Mouse (Mus musculus): ENCODE results near the gene Serpina3a. TPM values are rescaled to one million over a fixed set of nuclear protein-coding genes. Genes with fewer than 3 reads are reported as not detected.
A peak's percentile ranks its signal among the peaks of the same experiment; 100 is the strongest.

Gene Serpina3a
- polyA plus RNA-seq, 1 experiment from 2014 or later: 0.09 TPM

- H3K36me3 ChIP-seq (replicated peaks): no peaks in the 10 kb centered on the region
- H3K27ac ChIP-seq (replicated peaks): peak overlapping the region; percentile 38; the same call in 1 of the 2 replicates
- no peak overlapping the region for H3K4me2 ChIP-seq
- H3K4me3 ChIP-seq (replicated peaks): no peak overlapping the region
- H3K4me1 ChIP-seq (replicated peaks): 0 out of 2 replicates have a peak, but pooled peaks cover 10% of the 10 kb centered on the region
- no peaks in the 10 kb centered on the region for H3K9me3 ChIP-seq (replicated peaks)
- no peaks in the 10 kb centered on the region for H3K27me3 ChIP-seq
- no peak overlapping the region for H3K9ac ChIP-seq
- ATAC-seq (ENCODE audit: insufficient read depth): peak; percentile 70
Measured at GRCm38 (mm10) chr12:104106919-104107318, 5.6 kb upstream of the Serpina3a start.

GRCm38 (mm10) chr12:104108507-104108906 lies 4.0 kb upstream of the Serpina3a start:
- H3K4me2 ChIP-seq: no peak overlapping the region
- no peaks in the 10 kb centered on the region for H3K27me3 ChIP-seq
- H3K4me3 ChIP-seq (replicated peaks): no peak overlapping the region
- H3K9me3 ChIP-seq (replicated peaks): no peaks in the 10 kb centered on the region
- H3K9ac ChIP-seq: no peak overlapping the region
- no peaks in the 10 kb centered on the region for H3K36me3 ChIP-seq (replicated peaks)
- WGBS (ENCODE audit: insufficient replicate concordance): 51% methylated on average over 2 of the region's 2 CpGs
- no peak for ATAC-seq (ENCODE audit: insufficient read depth)
- H3K4me1 ChIP-seq (replicated peaks): 0 out of 2 replicates have a peak, but pooled peaks cover 10% of the 10 kb centered on the region
- no peak overlapping the region for H3K27ac ChIP-seq (replicated peaks)

- no peak for ATAC-seq (ENCODE audit: insufficient read depth)
- no peak overlapping the region for H3K9ac ChIP-seq
- no peak overlapping the region for H3K27ac ChIP-seq (replicated peaks)
- 43% methylated on average over 3 of the region's 3 CpGs for WGBS (ENCODE audit: insufficient replicate concordance)
- H3K4me3 ChIP-seq (replicated peaks): no peak overlapping the region
- H3K36me3 ChIP-seq (replicated peaks): no peaks in the 10 kb centered on the region
- no peak overlapping the region for H3K4me2 ChIP-seq
- no peaks in the 10 kb centered on the region for H3K9me3 ChIP-seq (replicated peaks)
- no peaks in the 10 kb centered on the region for H3K27me3 ChIP-seq
- no peaks in the 10 kb centered on the region for H3K4me1 ChIP-seq (replicated peaks)
Measured at GRCm38 (mm10) chr12:104114921-104115579, 2.5 kb downstream of the Serpina3a start.

- H3K9ac ChIP-seq: no peak overlapping the region
- ATAC-seq (ENCODE audit: insufficient read depth): no peak
Measured at GRCm38 (mm10) chr12:104123097-104123496, 10.6 kb downstream of the Serpina3a start.

GRCm38 (mm10) chr12:104123996-104124395 lies 11.5 kb downstream of the Serpina3a start:
- Histone ChIP-seq H3K9me3 (replicated peaks) (no peaks in the 10 kb centered on the region), H3K36me3 (replicated peaks) (no peaks in the 10 kb centered on the region), H3K4me2 (no peak overlapping the region), H3K4me1 (replicated peaks) (no peaks in the 10 kb centered on the region), H3K27ac (replicated peaks) (no peak overlapping the region), H3K4me3 (replicated peaks) (no peak overlapping the region), H3K9ac (no peak overlapping the region), H3K27me3 (no peaks in the 10 kb centered on the region)
- no peak for ATAC-seq (ENCODE audit: insufficient read depth)
- 52% methylated on average over 2 of the region's 2 CpGs for WGBS (ENCODE audit: insufficient replicate concordance)

More at GRCm38 (mm10) chr12:104123097-104123496, 10.6 kb downstream of the Serpina3a start:
- H3K4me2 ChIP-seq: no peak overlapping the region
- H3K27me3 ChIP-seq: no peaks in the 10 kb centered on the region
- H3K4me3 ChIP-seq (replicated peaks): no peak overlapping the region
- whole genome bisulfite sequencing (ENCODE audit: insufficient replicate concordance): 28% methylated on average over 1 of the region's 1 CpGs
- no peaks in the 10 kb centered on the region for H3K36me3 ChIP-seq (replicated peaks)
- H3K4me1 ChIP-seq (replicated peaks): no peaks in the 10 kb centered on the region
- no peaks in the 10 kb centered on the region for H3K9me3 ChIP-seq (replicated peaks)
- no peak overlapping the region for H3K27ac ChIP-seq (replicated peaks)

GRCm38 (mm10) chr12:104125021-104125560 lies 12.6 kb downstream of the Serpina3a start:
- H3K27ac ChIP-seq (replicated peaks): no peak overlapping the region
- 61% methylated on average over 5 of the region's 5 CpGs for WGBS (ENCODE audit: insufficient replicate concordance)

GRCm38 (mm10) chr12:104127696-104128095 lies 15.2 kb downstream of the Serpina3a start, which contains the start of gene Serpina3b:
TSS of gene Serpina3b (plus strand) at chr12:104127996.
- no peaks in the 10 kb centered on the region for H3K36me3 ChIP-seq (replicated peaks)
- no peak within 1 kb of the TSS for H3K4me3 ChIP-seq (replicated peaks)
- no peaks in the 10 kb centered on the region for H3K9me3 ChIP-seq (replicated peaks)
- 46% methylated on average over 5 of the region's 5 CpGs for WGBS (ENCODE audit: insufficient replicate concordance)
- H3K4me1 ChIP-seq (replicated peaks): no peaks in the 10 kb centered on the region
- no peak within 1 kb of the TSS for H3K4me2 ChIP-seq
- no peak within 1 kb of the TSS for H3K9ac ChIP-seq
- ATAC-seq (ENCODE audit: insufficient read depth): no peak
- no peak within 1 kb of the TSS for H3K27ac ChIP-seq (replicated peaks)
- no peaks in the 10 kb centered on the region for H3K27me3 ChIP-seq

More at GRCm38 (mm10) chr12:104125021-104125560, 12.6 kb downstream of the Serpina3a start:
- no peak overlapping the region for H3K4me3 ChIP-seq (replicated peaks)
- no peaks in the 10 kb centered on the region for H3K4me1 ChIP-seq (replicated peaks)
- ATAC-seq (ENCODE audit: insufficient read depth): no peak
- no peaks in the 10 kb centered on the region for H3K27me3 ChIP-seq
- H3K4me2 ChIP-seq: no peak overlapping the region
- H3K9ac ChIP-seq: no peak overlapping the region
- H3K9me3 ChIP-seq (replicated peaks): no peaks in the 10 kb centered on the region
- no peaks in the 10 kb centered on the region for H3K36me3 ChIP-seq (replicated peaks)

DNA sequence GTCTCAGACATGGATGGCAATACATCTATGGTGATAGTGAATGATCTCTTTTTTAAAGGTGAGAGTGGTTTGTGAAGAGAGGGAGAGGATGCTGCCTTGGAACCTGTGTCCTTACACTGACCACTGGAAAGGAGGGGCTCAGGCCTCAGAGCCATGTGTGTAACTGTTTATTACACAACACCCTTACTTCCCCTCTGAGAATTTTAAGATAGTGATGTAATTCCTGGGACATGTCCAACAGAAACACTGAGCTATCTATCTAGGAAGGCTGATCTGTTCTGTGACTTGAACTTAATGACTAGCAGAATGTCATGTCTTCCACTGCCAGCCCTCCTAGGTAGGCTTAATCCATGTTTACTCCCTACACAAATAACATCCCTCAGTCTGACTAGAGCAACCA lies 18.5 kb downstream of the Serpina3a start:
- Histone ChIP-seq H3K9me3 (replicated peaks) (no peaks in the 10 kb centered on the region), H3K4me3 (replicated peaks) (no peak overlapping the region), H3K27me3 (no peaks in the 10 kb centered on the region), H3K27ac (replicated peaks) (no peak overlapping the region), H3K9ac (no peak overlapping the region), H3K4me2 (no peak overlapping the region), H3K36me3 (replicated peaks) (no peaks in the 10 kb centered on the region), H3K4me1 (replicated peaks) (no peaks in the 10 kb centered on the region)
- no peak for ATAC-seq (ENCODE audit: insufficient read depth)

GRCm38 (mm10) chr12:104138216-104138615 lies 25.7 kb downstream of the Serpina3a start:
- ATAC-seq (ENCODE audit: insufficient read depth): no peak
- Histone ChIP-seq H3K4me2 (no peak overlapping the region), H3K9me3 (replicated peaks) (no peaks in the 10 kb centered on the region), H3K9ac (no peak overlapping the region), H3K27me3 (no peaks in the 10 kb centered on the region), H3K27ac (replicated peaks) (no peak overlapping the region), H3K4me1 (replicated peaks) (no peaks in the 10 kb centered on the region), H3K4me3 (replicated peaks) (no peak overlapping the region), H3K36me3 (replicated peaks) (no peaks in the 10 kb centered on the region)
- 48% methylated on average over 2 of the region's 2 CpGs for WGBS (ENCODE audit: insufficient replicate concordance)

DNA sequence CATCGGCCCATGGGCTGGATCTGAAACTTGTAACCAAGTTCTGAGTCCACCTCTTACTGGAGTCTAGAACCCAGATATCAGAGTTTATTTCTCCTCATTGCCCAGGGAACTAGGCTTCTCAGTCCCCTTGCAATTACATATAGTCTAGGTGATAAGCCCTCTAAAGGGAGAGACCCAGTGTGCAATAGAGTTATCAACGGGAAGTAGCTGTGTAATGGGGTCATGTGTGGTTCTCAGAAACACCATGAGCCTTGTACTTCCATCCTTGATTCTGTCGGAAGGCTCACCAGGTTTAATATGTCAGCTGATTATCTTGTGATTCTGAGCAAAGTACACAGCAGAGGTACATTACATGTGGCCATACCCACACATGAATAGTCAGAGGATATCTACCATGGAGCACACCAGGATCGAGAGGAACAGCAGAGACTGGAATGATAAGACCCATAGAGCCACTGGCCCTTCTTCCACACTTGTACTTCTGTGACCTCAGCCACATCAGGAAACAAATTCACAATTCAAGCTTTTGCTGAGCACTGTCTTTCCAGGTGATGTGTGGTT lies 28.1 kb downstream of the Serpina3a start:
- H3K4me3 ChIP-seq (replicated peaks): no peak overlapping the region
- ATAC-seq (ENCODE audit: insufficient read depth): no peak
- H3K4me1 ChIP-seq (replicated peaks): no peaks in the 10 kb centered on the region
- no peak overlapping the region for H3K4me2 ChIP-seq
- no peak overlapping the region for H3K9ac ChIP-seq
- no peaks in the 10 kb centered on the region for H3K27me3 ChIP-seq
- WGBS (ENCODE audit: insufficient replicate concordance): 62% methylated on average over 4 of the region's 4 CpGs
- no peaks in the 10 kb centered on the region for H3K9me3 ChIP-seq (replicated peaks)
- H3K27ac ChIP-seq (replicated peaks): no peak overlapping the region
- H3K36me3 ChIP-seq (replicated peaks): no peaks in the 10 kb centered on the region

GRCm38 (mm10) chr12:104141506-104141905 lies 29.0 kb downstream of the Serpina3a start:
- Histone ChIP-seq H3K27me3 (no peaks in the 10 kb centered on the region), H3K9ac (no peak overlapping the region), H3K4me1 (replicated peaks) (no peaks in the 10 kb centered on the region), H3K9me3 (replicated peaks) (no peaks in the 10 kb centered on the region), H3K4me2 (no peak overlapping the region), H3K36me3 (replicated peaks) (no peaks in the 10 kb centered on the region), H3K27ac (replicated peaks) (no peak overlapping the region), H3K4me3 (replicated peaks) (no peak overlapping the region)
- no peak for ATAC-seq (ENCODE audit: insufficient read depth)
- WGBS (ENCODE audit: insufficient replicate concordance): 47% methylated on average over 1 of the region's 1 CpGs

Data from liver, embryonic 15.5 days (tissue).